Mouse (Mus musculus) hindbrain, embryonic 15.5 days (tissue): Measurements from ENCODE around the gene Smok3c. TPM values are rescaled to one million over a fixed set of nuclear protein-coding genes. Genes with fewer than 3 reads are reported as not detected.
"Not testable (repeated sequence)": the region's sequence is repeated elsewhere in the genome, so short reads cannot be mapped to it uniquely, and the experiment has no call there.

Source experiments
- ATAC-seq: fragments of 200-750 bp; cut with Nextera tagmentation; 2 replicates; pipeline ENCODE4 v1.8.0; 2017; ENCODE audit warnings: low read depth, moderate number of reproducible peaks, moderate TSS enrichment; ENCODE audit not compliant: low FRiP score
- H3K27ac ChIP-seq: fragments of 300-500 bp; sonication (generic); replicated peaks from 2 replicates; pipeline ENCODE4 v1.5.1; 2015; ENCODE audit warnings: mild to moderate bottlenecking, inconsistent platforms
- H3K27me3 ChIP-seq: fragments of 300-500 bp; sonication (generic); 2 replicates; pipeline ENCODE4 v1.6.1; 2015; ENCODE audit warnings: control low read depth, inconsistent platforms
- H3K36me3 ChIP-seq: fragments of 300-500 bp; sonication (generic); 2 replicates; pipeline ENCODE4 v1.6.1; 2015; ENCODE audit warnings: control low read depth, inconsistent platforms
- H3K4me1 ChIP-seq: fragments of 300-500 bp; sonication (generic); replicated peaks from 2 replicates; pipeline ENCODE4 v1.6.1; 2015; ENCODE audit warnings: control low read depth, inconsistent platforms
- H3K4me2 ChIP-seq: fragments of 300-500 bp; sonication (generic); 2 replicates; pipeline ENCODE4 v1.6.1; 2015; ENCODE audit warnings: moderate library complexity, mild to moderate bottlenecking, inconsistent platforms
- H3K4me3 ChIP-seq: fragments of 300-500 bp; sonication (generic); 2 replicates; pipeline ENCODE4 v1.5.1; 2015; ENCODE audit warnings: mild to moderate bottlenecking, inconsistent platforms
- H3K9ac ChIP-seq: fragments of 300-500 bp; sonication (generic); 2 replicates; pipeline ENCODE4 v1.6.1; 2015; ENCODE audit warnings: inconsistent platforms
- H3K9me3 ChIP-seq: fragments of 300-500 bp; sonication (generic); 2 replicates; pipeline ENCODE4 v1.6.1; 2016; ENCODE audit warnings: control low read depth, inconsistent platforms
- WGBS: fragments of 180-500 bp; shearing (Covaris S2); methylation state at CpG from one replicate; pipeline ENCODE4 v1.1.7; 2015; 5-methylcytosine and 5-hydroxymethylcytosine counted together
- polyA plus RNA-seq: library from polyadenylated mRNA; unstranded; fragments of >200 nt; fragmentation: Nextera tagmentation; extraction: Ambion mirVana; gene quantifications from 2 replicates; pipeline ENCODE4 v1.2.1, GENCODE M21; 2015

Smok3c gene
- polyA plus RNA-seq, 1 experiment from 2014 or later = not detected

DNA sequence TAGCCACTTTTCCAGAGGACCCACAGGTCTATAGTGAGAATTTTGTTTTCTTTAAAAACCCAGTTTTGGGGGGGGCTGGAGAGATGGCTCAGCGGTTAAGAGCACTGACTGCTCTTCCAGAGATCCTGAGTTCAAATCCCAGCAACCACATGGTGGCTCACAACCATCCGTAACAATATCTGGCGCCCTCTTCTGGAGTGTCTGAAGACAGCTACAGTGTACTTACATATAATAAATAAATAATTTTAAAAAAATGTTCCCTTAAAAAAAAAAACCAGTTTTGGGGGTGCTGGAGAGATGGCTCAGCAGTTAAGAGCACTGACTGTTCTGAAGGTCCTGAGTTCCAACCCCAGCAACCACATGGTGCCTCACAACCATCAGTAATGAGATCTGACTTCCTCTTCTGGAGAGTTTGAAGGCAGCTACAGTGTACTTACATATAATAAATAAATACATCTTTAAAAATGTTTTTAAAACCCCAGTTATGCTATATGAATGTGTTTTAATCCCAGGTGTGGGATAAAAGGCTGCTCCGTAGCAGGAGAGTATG is 56.9 kb downstream of the Smok3c start:
- not testable (repeated sequence) for ATAC-seq, H3K36me3 ChIP-seq, H3K4me1 ChIP-seq, H3K9me3 ChIP-seq, H3K27me3 ChIP-seq, H3K9ac ChIP-seq, H3K4me2 ChIP-seq, H3K27ac ChIP-seq, H3K4me3 ChIP-seq
- 55% methylated on average over 4 of the region's 4 CpGs for WGBS

Other genes starting within 250 kb of the Smok3c start
- gene Pilra, start 216.9 kb upstream of the Smok3c start, polyA plus RNA-seq = 0.21 and 0.43 TPM in 2 replicates
- gene Pilrb1, start 195.1 kb upstream of the Smok3c start, polyA plus RNA-seq = not detected in 2 replicates
- gene Pilrb2, start 181.4 kb upstream of the Smok3c start, polyA plus RNA-seq = not detected in 2 replicates
- not detected in 2 replicates for gene Cyp3a13, start 131.6 kb upstream of the Smok3c start, polyA plus RNA-seq
- gene Gjc3, start 90.1 kb upstream of the Smok3c start, polyA plus RNA-seq = 1.3 and 1.7 TPM in 2 replicates
- gene Azgp1, start 71.7 kb upstream of the Smok3c start, polyA plus RNA-seq = not detected in 2 replicates
- gene Smok3a, start 31.9 kb upstream of the Smok3c start, polyA plus RNA-seq = not detected in 2 replicates
- not detected in 2 replicates for gene Smok3b, start 31.8 kb upstream of the Smok3c start, polyA plus RNA-seq
- gene Zkscan1, start 31.9 kb downstream of the Smok3c start, polyA plus RNA-seq = 20.8 and 22.1 TPM in 2 replicates
- gene Zscan21, start 63.7 kb downstream of the Smok3c start, polyA plus RNA-seq = 81.4 and 82.6 TPM in 2 replicates
- 26.5 and 31.3 TPM in 2 replicates for gene Zfp113, start 102.5 kb downstream of the Smok3c start, polyA plus RNA-seq
- gene Cops6, start 107.9 kb downstream of the Smok3c start, polyA plus RNA-seq = 313 and 320 TPM in 2 replicates
- 24.7 and 26.2 TPM in 2 replicates for gene Ap4m1, start 118.8 kb downstream of the Smok3c start, polyA plus RNA-seq
- gene Mcm7, start 119.2 kb downstream of the Smok3c start, polyA plus RNA-seq = 85.4 and 94.5 TPM in 2 replicates
- 75.5 and 77.7 TPM in 2 replicates for gene Taf6, start 134.3 kb downstream of the Smok3c start, polyA plus RNA-seq
- 26.5 and 29.6 TPM in 2 replicates for gene Cnpy4, start 134.3 kb downstream of the Smok3c start, polyA plus RNA-seq
- 12.4 and 14.7 TPM in 2 replicates for gene Mblac1, start 141.1 kb downstream of the Smok3c start, polyA plus RNA-seq
- gene Nxpe5, start 172.7 kb downstream of the Smok3c start, polyA plus RNA-seq = not detected in 2 replicates
- 108 and 111 TPM in 2 replicates for gene Lamtor4, start 202.3 kb downstream of the Smok3c start, polyA plus RNA-seq
- gene BC037034, start 210.8 kb downstream of the Smok3c start, polyA plus RNA-seq = 17.1 and 21.1 TPM in 2 replicates
- gene Gal3st4, start 219.6 kb downstream of the Smok3c start, polyA plus RNA-seq = 2.2 and 2.6 TPM in 2 replicates
- 0.17 and 0.19 TPM in 2 replicates for gene Gm43720, start 226.8 kb downstream of the Smok3c start, polyA plus RNA-seq
- gene Gpc2, start 226.8 kb downstream of the Smok3c start, polyA plus RNA-seq = 147 and 149 TPM in 2 replicates
- gene Stag3, start 227.0 kb downstream of the Smok3c start, polyA plus RNA-seq = 9.2 and 9.8 TPM in 2 replicates